Mouse (Mus musculus): ENCODE results near the gene Spg11. TPM values are rescaled to one million over a fixed set of nuclear protein-coding genes. Genes with fewer than 3 reads are reported as not detected.

Spg11 gene
- total and polyA plus RNA-seq, 2 experiments from 2014 or later, result 2.7 to 15.7 TPM

- no peaks in the 10 kb centered on the region for H3K36me3 ChIP-seq (replicated peaks; ENCODE audit: control insufficient read depth, insufficient read depth, low read length)
- no peak overlapping the region for H3K9ac ChIP-seq (replicated peaks; ENCODE audit: low read depth, low read length)
- no peaks in the 10 kb centered on the region for H3K9me3 ChIP-seq (replicated peaks; ENCODE audit: control insufficient read depth, low read length)
- no peaks in the 10 kb centered on the region for H3K27me3 ChIP-seq (ENCODE audit: control insufficient read depth, insufficient read depth, low read length)
- H3K27ac ChIP-seq (ENCODE audit: low read depth), result no peak overlapping the region
- DNase-seq (ENCODE audit: low spot score), result no peak
- WGBS, result 87% methylated on average over 4 of the region's 4 CpGs
- peaks cover 7% of the 10 kb centered on the region; the same call in 1 of the 2 replicates for H3K4me1 ChIP-seq (ENCODE audit: control insufficient read depth, insufficient read depth)
- H3K4me3 ChIP-seq (ENCODE audit: low read depth, low read length), result no peak overlapping the region
- ATAC-seq (ENCODE audit: insufficient read depth, low read depth), result no peak
- TF ChIP-seq EP300 (IDR thresholded peaks at IDR 0.05; ENCODE audit: low read depth) (no peak), CTCF (IDR thresholded peaks at IDR 0.05; ENCODE audit: low read depth) (no peak)
- H3K4me2 ChIP-seq (ENCODE audit: low read depth, low read length), result no peak overlapping the region
Observed at GRCm38 (mm10) chr2:122127635-122128034, 9.4 kb upstream of the Spg11 start.

DNA sequence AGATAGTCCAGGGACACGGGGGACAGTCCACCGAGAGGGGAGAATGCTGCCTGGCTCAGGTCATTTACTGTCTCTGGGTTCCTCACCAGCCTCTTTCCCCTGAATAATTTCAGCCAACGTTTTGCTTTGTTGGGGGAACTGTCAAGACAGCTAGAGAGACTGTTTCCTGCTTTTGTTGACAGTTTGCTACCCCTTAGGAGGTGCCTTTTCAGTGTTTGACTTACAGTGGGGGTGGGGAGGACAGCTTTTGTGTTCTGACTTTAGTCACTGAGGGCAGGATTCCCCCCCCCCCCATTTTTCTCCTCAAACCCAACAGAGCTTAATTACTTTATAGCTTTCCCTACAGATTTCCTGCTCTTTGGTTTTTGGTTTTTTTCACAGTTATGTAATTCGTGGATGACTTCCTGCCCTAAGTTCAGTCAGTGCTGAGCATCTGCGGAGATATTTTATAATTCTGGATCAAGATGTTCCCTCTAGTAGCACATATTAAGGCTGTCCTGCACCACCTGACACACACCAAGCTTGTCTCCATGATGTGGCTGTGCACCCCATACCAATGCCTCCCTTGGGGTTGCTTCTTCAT, 8.7 kb upstream of the Spg11 start:
- H3K4me1 ChIP-seq (ENCODE audit: control insufficient read depth, insufficient read depth), result peaks cover 7% of the 10 kb centered on the region; the same call in 1 of the 2 replicates
- DNase-seq (ENCODE audit: low spot score), result no peak
- TF ChIP-seq EP300 (IDR thresholded peaks at IDR 0.05; ENCODE audit: low read depth), result no peak
- no peak overlapping the region for H3K27ac ChIP-seq (ENCODE audit: low read depth)
- no peak overlapping the region for H3K4me3 ChIP-seq (ENCODE audit: low read depth, low read length)
- WGBS, result 51% methylated on average over 5 of the region's 5 CpGs
- no peaks in the 10 kb centered on the region for H3K36me3 ChIP-seq (replicated peaks; ENCODE audit: control insufficient read depth, insufficient read depth, low read length)
- ATAC-seq (ENCODE audit: insufficient read depth, low read depth), result no peak
- no peak overlapping the region for H3K9ac ChIP-seq (replicated peaks; ENCODE audit: low read depth, low read length)
- no peak overlapping the region for H3K4me2 ChIP-seq (ENCODE audit: low read depth, low read length)
- no peaks in the 10 kb centered on the region for H3K27me3 ChIP-seq (ENCODE audit: control insufficient read depth, insufficient read depth, low read length)
- H3K9me3 ChIP-seq (replicated peaks; ENCODE audit: control insufficient read depth, low read length), result no peaks in the 10 kb centered on the region

DNA sequence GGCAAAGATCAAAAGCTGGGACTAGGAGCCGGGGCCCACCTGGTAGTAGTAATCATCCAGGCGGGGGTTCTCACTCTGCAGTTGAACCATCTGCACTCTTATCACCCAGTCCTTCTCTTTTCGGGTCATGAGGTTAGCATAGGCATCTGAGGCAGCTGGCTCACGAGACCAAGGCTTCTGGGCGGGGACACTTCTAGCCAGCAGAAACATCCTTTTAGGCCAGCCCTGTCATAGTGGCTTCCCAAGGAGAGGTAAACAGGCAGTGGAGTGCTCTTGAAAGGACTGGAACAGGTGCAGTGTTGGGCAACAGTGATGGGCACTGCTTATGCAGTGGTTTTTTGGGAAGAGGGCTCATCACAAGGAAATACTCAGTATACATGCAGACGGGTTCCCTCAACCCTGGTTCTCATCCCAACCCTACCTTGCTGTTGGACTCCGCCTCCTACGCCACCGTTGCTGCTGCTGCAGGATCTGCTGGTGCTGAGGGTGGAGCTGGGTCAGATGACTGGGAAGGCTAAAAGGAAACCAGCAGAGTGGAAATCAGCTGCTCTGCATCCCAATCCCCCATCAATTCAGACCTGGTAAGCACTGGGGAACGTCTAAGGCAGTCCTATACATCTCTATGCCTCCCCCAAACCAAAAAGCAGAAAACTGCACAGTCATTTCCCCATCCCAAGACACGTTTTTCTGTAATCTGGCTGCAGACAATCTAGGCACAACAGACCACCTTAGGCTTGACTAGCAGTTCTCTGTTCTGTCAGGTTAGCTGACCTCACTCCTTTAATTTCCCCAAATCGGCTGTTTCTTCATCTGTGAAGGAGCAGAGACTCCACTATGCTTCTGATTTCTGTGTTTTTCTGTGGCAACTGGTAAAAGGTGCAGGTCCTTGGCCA, 7.7 kb upstream of the Spg11 start:
- Histone ChIP-seq H3K4me1 (ENCODE audit: control insufficient read depth, insufficient read depth) (peaks cover 7% of the 10 kb centered on the region; the same call in 1 of the 2 replicates), H3K27ac (ENCODE audit: low read depth) (no peak overlapping the region; the same call in 1 of the 2 replicates), H3K9me3 (replicated peaks; ENCODE audit: control insufficient read depth, low read length) (no peaks in the 10 kb centered on the region), H3K27me3 (ENCODE audit: control insufficient read depth, insufficient read depth, low read length) (no peaks in the 10 kb centered on the region), H3K9ac (replicated peaks; ENCODE audit: low read depth, low read length) (no peak overlapping the region), H3K36me3 (replicated peaks; ENCODE audit: control insufficient read depth, insufficient read depth, low read length) (no peaks in the 10 kb centered on the region), H3K4me2 (ENCODE audit: low read depth, low read length) (no peak overlapping the region), H3K4me3 (ENCODE audit: low read depth, low read length) (no peak overlapping the region)
- ATAC-seq (ENCODE audit: insufficient read depth, low read depth), result no peak
- no peak for TF ChIP-seq EP300 (IDR thresholded peaks at IDR 0.05; ENCODE audit: low read depth)
- no peak for TF ChIP-seq CTCF (IDR thresholded peaks at IDR 0.05; ENCODE audit: low read depth)
- 42% methylated on average over 12 of the region's 12 CpGs for WGBS
- DNase-seq (ENCODE audit: low spot score), result no peak

- Histone ChIP-seq H3K9me3 (replicated peaks; ENCODE audit: control insufficient read depth, low read length) (no peaks in the 10 kb centered on the region), H3K9ac (replicated peaks; ENCODE audit: low read depth, low read length) (no peak overlapping the region), H3K4me3 (ENCODE audit: low read depth, low read length) (no peak overlapping the region), H3K4me2 (ENCODE audit: low read depth, low read length) (no peak overlapping the region), H3K4me1 (ENCODE audit: control insufficient read depth, insufficient read depth) (peaks cover 13% of the 10 kb centered on the region; the same call in 1 of the 2 replicates), H3K27ac (ENCODE audit: low read depth) (no peak overlapping the region), H3K27me3 (ENCODE audit: control insufficient read depth, insufficient read depth, low read length) (no peaks in the 10 kb centered on the region), H3K36me3 (replicated peaks; ENCODE audit: control insufficient read depth, insufficient read depth, low read length) (peaks cover 19% of the 10 kb centered on the region)
- TF ChIP-seq CTCF (IDR thresholded peaks at IDR 0.05; ENCODE audit: low read depth) (no peak), EP300 (IDR thresholded peaks at IDR 0.05; ENCODE audit: low read depth) (no peak)
- WGBS, result 86% methylated on average over 2 of the region's 2 CpGs
- ATAC-seq (ENCODE audit: insufficient read depth, low read depth) (no peak), DNase-seq (ENCODE audit: low spot score) (no peak)
Observed at GRCm38 (mm10) chr2:122116888-122117287, 1.3 kb downstream of the Spg11 start.

DNA sequence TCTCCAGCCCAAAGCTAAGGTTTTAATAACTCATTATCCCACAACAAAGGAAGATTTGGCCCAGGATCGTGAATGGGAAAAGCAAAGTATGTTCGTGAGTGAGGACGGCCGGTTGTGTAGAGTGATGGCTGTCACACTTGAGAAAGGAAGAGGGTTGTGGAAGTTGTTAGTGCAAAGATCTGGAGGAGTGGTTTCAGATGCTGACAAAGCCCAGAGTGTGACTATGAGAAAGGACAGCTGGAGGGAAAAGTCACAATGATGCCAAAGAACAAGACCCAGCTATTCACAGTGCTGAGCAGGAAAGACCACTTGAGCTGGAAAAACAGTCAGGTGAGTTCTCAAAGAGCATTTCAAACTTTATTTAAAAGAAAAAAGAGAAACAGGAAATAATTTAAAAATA, 8.5 kb downstream of the Spg11 start:
- 56% methylated on average over 4 of the region's 4 CpGs for WGBS
- no peak for ATAC-seq (ENCODE audit: insufficient read depth, low read depth)
- TF ChIP-seq CTCF (IDR thresholded peaks at IDR 0.05; ENCODE audit: low read depth) (no peak), EP300 (IDR thresholded peaks at IDR 0.05; ENCODE audit: low read depth) (no peak)
- no peaks in the 10 kb centered on the region for H3K4me1 ChIP-seq (ENCODE audit: control insufficient read depth, insufficient read depth)
- no peak overlapping the region for H3K27ac ChIP-seq (ENCODE audit: low read depth)
- DNase-seq (ENCODE audit: low spot score), result no peak
- peaks cover 49% of the 10 kb centered on the region for H3K36me3 ChIP-seq (replicated peaks; ENCODE audit: control insufficient read depth, insufficient read depth, low read length)
- no peaks in the 10 kb centered on the region for H3K9me3 ChIP-seq (replicated peaks; ENCODE audit: control insufficient read depth, low read length)
- no peak overlapping the region for H3K9ac ChIP-seq (replicated peaks; ENCODE audit: low read depth, low read length)
- H3K4me3 ChIP-seq (ENCODE audit: low read depth, low read length), result no peak overlapping the region
- H3K4me2 ChIP-seq (ENCODE audit: low read depth, low read length), result no peak overlapping the region
- H3K27me3 ChIP-seq (ENCODE audit: control insufficient read depth, insufficient read depth, low read length), result no peaks in the 10 kb centered on the region
